Mouse (Mus musculus): Measurements from ENCODE around the gene Ttf1. TPM values are rescaled to one million over a fixed set of nuclear protein-coding genes. Genes with fewer than 3 reads are reported as not detected.

Ttf1 gene
- 10 to 100 TPM; 12.6 to 13.9 TPM for total RNA-seq (2021)

GRCm38 (mm10) chr2:29060135-29060597 lies at the start of gene Ttf1:
TSS of gene Ttf1 (plus strand) at chr2:29060262.
- peak; percentile 87 for DNase-seq

GRCm38 (mm10) chr2:29012523-29012922 lies 47.5 kb upstream of the Ttf1 start:
- DNase-seq, result no peak

- DNase-seq, result no peak
These were observed 43.2 kb upstream of the Ttf1 start for GRCm38 (mm10) chr2:29016599-29017587.

GRCm38 (mm10) chr2:29018680-29019079 lies 41.4 kb upstream of the Ttf1 start:
- no peak for DNase-seq

- DNase-seq, result no peak
These were observed 39.0 kb upstream of the Ttf1 start for GRCm38 (mm10) chr2:29021025-29021424.

GRCm38 (mm10) chr2:29023001-29023400 lies 37.1 kb upstream of the Ttf1 start:
- DNase-seq, result no peak

GRCm38 (mm10) chr2:29025284-29025683 lies 34.8 kb upstream of the Ttf1 start:
- DNase-seq, result peak; percentile 16 to 32

GRCm38 (mm10) chr2:29030048-29030734 lies 29.9 kb upstream of the Ttf1 start:
- no peak for DNase-seq

GRCm38 (mm10) chr2:29031951-29032350 lies 28.1 kb upstream of the Ttf1 start:
- DNase-seq, result no peak

GRCm38 (mm10) chr2:29034542-29035475 lies 25.3 kb upstream of the Ttf1 start:
- no peak for DNase-seq

GRCm38 (mm10) chr2:29035698-29036097 lies 24.4 kb upstream of the Ttf1 start:
- no peak for DNase-seq

- no peak for DNase-seq
These were observed 20.3 kb upstream of the Ttf1 start for GRCm38 (mm10) chr2:29039741-29040140.

- DNase-seq, result no peak
These were observed 19.2 kb upstream of the Ttf1 start for GRCm38 (mm10) chr2:29040594-29041476.

- no peak for DNase-seq
These were observed 18.6 kb upstream of the Ttf1 start for GRCm38 (mm10) chr2:29041477-29041768.

GRCm38 (mm10) chr2:29042124-29042523 lies 17.9 kb upstream of the Ttf1 start:
- DNase-seq, result no peak

GRCm38 (mm10) chr2:29046151-29046550 lies 13.9 kb upstream of the Ttf1 start:
- DNase-seq, result no peak

GRCm38 (mm10) chr2:29051932-29052331 lies 8.1 kb upstream of the Ttf1 start:
- DNase-seq, result no peak

- peak; percentile 36 to 56 for DNase-seq
These were observed 7.1 kb upstream of the Ttf1 start for GRCm38 (mm10) chr2:29052943-29053454.

GRCm38 (mm10) chr2:29053802-29054544 lies 6.1 kb upstream of the Ttf1 start:
- peak; percentile 22 to 59 for DNase-seq

- DNase-seq, result no peak
These were observed 5.5 kb upstream of the Ttf1 start for GRCm38 (mm10) chr2:29054545-29054935.

Measured in layer of hippocampus, postnatal 36 days (tissue).